ENCODE assay signal across 16 mouse cellular contexts in genomic region chr13:107616775-107617174, GRCm38 (mm10).
DNase-seq lines count a peak whose midpoint lies in the region.
"Had no signal": no experiment of that assay in that cellular context is flagged by ENCODE, and none has a peak within 500 bp of the region (broad histone marks: within the 10 kb centered on the region; RNA-seq: fewer than 3 reads in every experiment).

No protein-coding gene starts in this region.

- H3K4me1 ChIP-seq in heart, embryonic 10.5 days = peaks cover 22% of the 10 kb centered on the region
- H3K4me1 ChIP-seq: stomach, embryonic 15.5 days had no signal

- H3K27me3 ChIP-seq in heart, embryonic 10.5 days (ENCODE audit: insufficient read depth, poor library complexity, severe bottlenecking) = no peaks in the 10 kb centered on the region
- H3K27me3 ChIP-seq: stomach, embryonic 15.5 days had no signal

- no peaks in the 10 kb centered on the region for H3K36me3 ChIP-seq in heart, embryonic 10.5 days
- H3K36me3 ChIP-seq: neural tube, embryonic 13.5 days; stomach, embryonic 15.5 days had no signal

- 81% methylated on average over 4 of the region's 4 CpGs for WGBS in heart, embryonic 10.5 days

- H3K4me3 ChIP-seq in heart, embryonic 10.5 days = no peak overlapping the region
- H3K4me3 ChIP-seq: left cerebral cortex, adult 2 months; neural tube, embryonic 13.5 days; stomach, embryonic 15.5 days had no signal

- no peaks in the 10 kb centered on the region for H3K9me3 ChIP-seq in heart, embryonic 10.5 days
- H3K9me3 ChIP-seq: neural tube, embryonic 13.5 days; stomach, embryonic 15.5 days had no signal

- DNase-seq in heart, postnatal 4 days = peak; percentile 12
- no peak for DNase-seq in heart, embryonic 10.5 days (ENCODE audit: low spot score)
- peak; percentile 10 for DNase-seq in right cerebral cortex, postnatal 4 days
- no peak for DNase-seq in right cerebral cortex, postnatal 10 days (ENCODE audit: low spot score in 2 of 2)
- DNase-seq in kidney, adult 8-10 months = peak; percentile 12 to 45
- peak; percentile 45 for DNase-seq in lung, postnatal 36 days
- no peak for DNase-seq in ovary, postnatal 10 days (ENCODE audit: low spot score)
- DNase-seq: cerebellum, adult 8-10 months; forebrain, postnatal 0 days; lung, embryonic 14.5 days; midbrain, embryonic 14.5 days; right cerebral cortex, postnatal 14 days had no signal

- H3K27ac ChIP-seq in heart, embryonic 10.5 days = no peak overlapping the region
- H3K27ac ChIP-seq: hindbrain, embryonic 14.5 days; left cerebral cortex, adult 2 months; neural tube, embryonic 13.5 days; stomach, embryonic 15.5 days had no signal

Comparison
In these comparisons a context has a peak if more than half of its experiments do, and no peak if none do; other contexts are left out.
1. DNase-seq: peak in heart, postnatal 4 days (single experiment), right cerebral cortex, postnatal 4 days (single experiment), kidney, adult 8-10 months (2 of 2) and lung, postnatal 36 days (single experiment); none in heart, embryonic 10.5 days (single experiment), right cerebral cortex, postnatal 10 days (0 of 2) and ovary, postnatal 10 days (single experiment).